Mouse (Mus musculus) thymus, postnatal 10 days (tissue): ENCODE measurements around the gene Zfp990.
"Not testable (repeated sequence)": the region's sequence is repeated elsewhere in the genome, so short reads cannot be mapped to it uniquely, and the experiment has no call there.

ENCODE experiments used
- DNase-seq, 2 experiments: peaks; one replicate each; pipeline ENCODE4 v3.0.0; 2021; ENCODE audit warnings: low spot score in 2 of 2

The Zfp990 gene

DNA sequence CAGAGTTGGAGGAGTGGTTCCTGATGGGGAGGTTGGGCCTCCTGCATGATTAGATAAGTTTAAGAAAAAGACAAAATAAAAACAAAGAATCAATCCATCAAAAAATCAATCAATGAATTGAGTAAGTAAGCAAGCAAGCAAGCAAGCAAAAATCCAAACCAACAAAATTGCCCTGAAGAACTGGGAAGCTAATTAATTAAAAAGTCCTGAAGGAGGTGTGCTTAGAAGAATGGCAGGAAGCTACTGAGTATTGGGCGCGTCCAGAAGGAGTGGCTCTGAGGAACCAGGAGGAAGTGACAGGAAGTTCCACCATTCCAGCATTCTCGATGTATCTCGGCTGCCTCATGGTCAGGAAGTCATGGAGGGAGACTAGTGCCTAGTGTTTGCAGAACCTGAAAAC is at the start of gene Zfp990:
Zfp990 (plus strand) TSS at position 301 of the 400 bp plus-strand sequence.
- not testable (repeated sequence) for DNase-seq

- peak; percentile 31 to 52 for DNase-seq
These were observed 46.9 kb upstream of the Zfp990 start for GRCm38 (mm10) chr4:145463553-145464253.

DNA sequence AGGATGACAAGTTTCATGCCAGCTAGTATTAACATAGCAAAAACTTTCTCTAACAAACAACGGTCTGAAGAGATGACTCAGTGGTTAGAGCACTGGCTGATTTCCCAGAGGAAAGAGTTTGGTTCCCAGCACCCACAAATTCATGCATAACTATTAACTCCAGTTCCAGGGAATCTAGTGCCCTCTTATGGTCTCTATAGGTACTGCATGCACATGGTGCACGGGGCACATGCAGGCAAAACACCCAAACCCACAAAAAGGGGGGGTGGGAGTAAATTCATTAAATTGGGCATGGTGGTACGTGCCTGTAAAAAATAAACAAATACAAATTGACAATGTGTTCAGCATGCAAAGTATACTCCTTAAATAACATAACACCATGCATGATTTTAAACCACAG is 32.4 kb upstream of the Zfp990 start:
- DNase-seq, result no peak

DNA sequence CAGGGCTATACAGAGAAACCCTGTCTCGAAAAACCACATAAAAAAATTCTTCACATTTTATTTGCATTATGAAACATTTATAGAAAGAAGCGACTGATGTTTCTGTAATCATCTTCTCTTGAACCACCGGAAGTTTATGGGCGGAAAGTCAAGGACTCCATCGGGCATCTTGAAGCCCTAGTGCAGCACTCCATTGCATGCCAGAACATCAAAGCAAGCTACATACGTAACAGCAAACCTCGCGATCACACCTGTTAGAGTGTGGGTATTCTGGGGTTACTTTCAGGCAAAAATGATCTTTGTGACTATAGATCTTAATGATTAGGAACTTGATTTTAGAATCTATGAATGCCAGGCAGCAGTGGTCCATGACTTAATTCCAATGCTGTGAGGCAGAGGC is 29.9 kb upstream of the Zfp990 start:
- not testable (repeated sequence) for DNase-seq

DNA sequence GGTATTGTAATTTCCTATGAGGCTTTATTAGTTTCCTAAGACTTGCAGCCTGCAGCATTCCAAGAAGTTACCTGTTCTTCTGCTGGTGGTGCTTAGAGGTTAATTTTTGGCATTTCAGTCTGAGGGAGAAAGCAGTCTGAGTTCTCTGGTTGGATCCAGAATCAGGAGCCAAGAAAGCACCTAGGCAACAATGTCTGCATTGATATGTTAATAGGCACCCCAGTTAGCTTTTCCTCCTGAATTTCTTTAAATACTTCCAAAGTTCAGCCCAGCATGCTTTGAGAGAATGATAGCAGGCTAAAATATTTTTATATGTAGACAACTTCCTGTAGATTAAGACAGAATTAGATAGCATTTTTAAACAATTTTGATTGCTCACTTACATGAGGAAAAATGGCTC is 21.2 kb upstream of the Zfp990 start:
- no peak for DNase-seq

- DNase-seq, result no peak
These were observed 18.4 kb upstream of the Zfp990 start for GRCm38 (mm10) chr4:145492132-145492531.

GRCm38 (mm10) chr4:145493316-145493715 is 17.2 kb upstream of the Zfp990 start:
- DNase-seq, result not testable (repeated sequence)

- DNase-seq, result not testable (repeated sequence)
These were observed 4.1 kb downstream of the Zfp990 start for GRCm38 (mm10) chr4:145514637-145515036.

- not testable (repeated sequence) for DNase-seq
These were observed 5.4 kb downstream of the Zfp990 start for GRCm38 (mm10) chr4:145515776-145516565.

GRCm38 (mm10) chr4:145517391-145517790 is 6.8 kb downstream of the Zfp990 start:
- not testable (repeated sequence) for DNase-seq

GRCm38 (mm10) chr4:145543861-145544260 is 33.3 kb downstream of the Zfp990 start:
- DNase-seq, result not testable (repeated sequence)

GRCm38 (mm10) chr4:145545106-145545505 is 34.5 kb downstream of the Zfp990 start:
- DNase-seq, result not testable (repeated sequence)

DNA sequence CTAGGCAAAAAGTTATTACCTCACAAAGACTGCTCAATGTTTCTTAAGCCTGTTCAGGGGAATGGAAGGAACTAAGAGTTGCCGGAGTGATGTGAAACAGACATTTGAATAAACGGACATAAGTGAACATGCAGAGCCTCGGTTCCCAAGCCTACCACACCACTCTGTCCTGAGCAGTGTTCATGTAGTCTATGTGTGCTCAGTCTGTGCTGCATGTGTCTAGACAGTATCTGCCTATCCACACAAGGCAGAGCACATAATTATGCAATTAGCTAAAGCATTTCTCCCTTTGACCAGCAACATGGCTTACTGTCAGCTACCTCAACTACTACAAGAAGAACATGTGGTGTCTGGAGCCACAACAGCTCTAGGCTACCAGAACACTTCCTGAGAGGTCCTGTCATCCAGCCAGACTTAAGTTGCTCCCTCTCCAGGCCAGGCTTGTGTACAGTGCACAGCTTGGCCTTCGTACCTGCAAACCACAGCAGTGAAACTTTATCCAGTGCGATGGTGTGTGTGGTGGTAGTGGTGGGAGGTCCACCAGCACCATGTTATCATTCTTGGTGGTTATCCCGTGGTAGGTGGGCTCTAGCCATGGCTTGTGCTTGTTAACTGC is 35.3 kb downstream of the Zfp990 start:
- not testable (repeated sequence) for DNase-seq

GRCm38 (mm10) chr4:145546477-145546876 is 35.9 kb downstream of the Zfp990 start:
- DNase-seq, result not testable (repeated sequence)

- DNase-seq, result no peak
These were observed 46.1 kb downstream of the Zfp990 start for GRCm38 (mm10) chr4:145556680-145557079.

DNA sequence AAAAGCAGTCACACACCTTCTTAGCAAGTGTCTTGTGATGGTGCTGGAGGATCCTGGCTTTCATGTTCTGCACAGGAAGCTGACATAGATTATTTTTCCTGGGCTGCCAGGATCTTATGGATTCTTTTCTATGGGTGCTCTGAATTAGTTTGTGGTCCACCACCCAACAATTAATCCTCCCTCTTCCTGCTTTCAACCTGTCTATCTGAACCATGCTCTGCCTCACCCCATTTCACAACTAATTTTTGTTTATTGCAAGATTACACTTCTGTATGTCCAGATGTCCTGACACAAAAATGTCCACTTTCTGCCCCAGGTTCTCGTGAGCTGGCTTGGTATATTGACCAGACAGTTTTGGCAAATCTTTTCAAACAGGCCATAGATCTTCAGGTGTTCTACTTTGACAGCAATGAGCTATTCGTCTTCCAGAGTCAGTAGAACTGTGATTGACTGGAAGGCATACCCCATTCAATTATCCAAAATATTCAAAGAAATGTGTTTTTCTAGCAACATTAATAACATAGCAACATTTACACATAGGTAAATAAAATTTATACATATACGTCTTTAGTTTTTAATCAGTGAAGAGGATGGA is 49.0 kb downstream of the Zfp990 start:
- no peak for DNase-seq

DNA sequence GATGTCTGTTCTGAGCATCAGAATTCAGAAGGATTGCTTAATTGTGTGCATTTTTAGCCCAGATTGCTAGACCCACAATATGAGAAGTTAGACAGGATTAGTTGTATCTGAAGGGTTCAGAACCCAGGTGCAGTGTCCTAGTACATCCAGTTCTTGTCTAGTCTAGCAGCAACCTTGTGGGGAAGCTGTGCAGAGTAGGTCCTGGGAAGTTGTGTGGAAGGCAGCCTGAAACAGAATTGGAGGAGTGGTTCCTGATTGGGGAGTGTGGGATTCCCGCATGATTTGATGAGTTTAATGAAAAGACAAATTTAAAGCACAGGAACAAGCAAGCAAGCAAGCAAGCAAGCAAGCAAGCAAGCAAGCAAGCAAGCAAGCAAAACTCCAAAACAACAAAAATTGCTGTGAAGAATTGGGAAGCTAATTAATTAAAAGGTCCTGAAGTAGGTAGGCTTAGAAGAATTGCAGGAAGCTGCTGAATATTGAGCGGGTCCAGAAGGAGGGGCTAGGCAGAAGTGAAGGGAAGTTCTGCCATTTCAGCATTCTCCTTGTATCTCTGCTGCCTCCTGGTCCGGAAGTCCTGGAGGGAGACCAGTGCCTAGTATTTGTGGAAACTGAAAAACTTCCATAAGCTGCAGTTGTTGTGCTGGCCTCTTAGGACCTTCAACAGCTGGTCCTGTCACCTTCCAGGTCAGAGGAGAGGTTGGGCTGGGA is 53.7 kb downstream of the Zfp990 start:
- DNase-seq, result no peak

DNA sequence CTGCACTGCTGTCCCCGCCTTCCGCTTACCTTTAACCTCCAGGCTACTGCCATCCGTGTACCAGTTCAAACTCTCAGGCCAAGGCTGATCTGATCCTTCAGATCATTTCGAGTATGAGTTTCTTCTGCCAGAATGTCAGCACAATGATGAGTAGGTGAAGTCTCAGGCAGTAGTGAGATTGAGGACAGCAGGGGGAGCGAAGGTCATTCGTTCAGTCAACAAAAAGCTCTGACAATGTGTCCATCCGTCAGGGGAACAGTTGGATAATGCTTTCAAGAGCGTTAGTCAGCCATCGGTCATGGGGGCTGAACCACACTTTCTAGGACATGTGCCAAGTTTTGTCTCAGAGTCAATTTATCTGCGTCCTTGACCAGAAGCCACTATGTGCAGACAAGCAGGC is 59.9 kb downstream of the Zfp990 start:
- DNase-seq, result not testable (repeated sequence)

GRCm38 (mm10) chr4:145576623-145577022 is 66.1 kb downstream of the Zfp990 start:
- not testable (repeated sequence) for DNase-seq

DNA sequence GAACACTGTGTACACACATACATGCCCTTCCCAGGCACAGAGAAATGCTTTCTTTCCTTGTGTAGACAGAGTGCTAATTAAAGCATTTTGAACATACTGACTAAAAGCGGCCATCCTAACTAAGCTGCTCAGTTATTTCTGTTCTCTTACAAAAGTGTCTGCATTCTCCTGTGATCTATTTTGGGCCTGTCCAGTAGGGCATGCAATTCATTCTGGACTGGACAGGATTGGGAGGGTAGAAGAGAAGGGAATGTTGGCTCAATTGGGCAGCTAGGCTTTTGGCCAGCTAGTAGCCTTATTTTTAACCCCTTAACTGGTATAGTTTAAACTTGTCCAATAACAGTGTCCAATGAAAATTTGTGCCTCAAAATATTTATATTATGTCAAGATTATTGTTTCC is 69.8 kb downstream of the Zfp990 start:
- not testable (repeated sequence) for DNase-seq

DNA sequence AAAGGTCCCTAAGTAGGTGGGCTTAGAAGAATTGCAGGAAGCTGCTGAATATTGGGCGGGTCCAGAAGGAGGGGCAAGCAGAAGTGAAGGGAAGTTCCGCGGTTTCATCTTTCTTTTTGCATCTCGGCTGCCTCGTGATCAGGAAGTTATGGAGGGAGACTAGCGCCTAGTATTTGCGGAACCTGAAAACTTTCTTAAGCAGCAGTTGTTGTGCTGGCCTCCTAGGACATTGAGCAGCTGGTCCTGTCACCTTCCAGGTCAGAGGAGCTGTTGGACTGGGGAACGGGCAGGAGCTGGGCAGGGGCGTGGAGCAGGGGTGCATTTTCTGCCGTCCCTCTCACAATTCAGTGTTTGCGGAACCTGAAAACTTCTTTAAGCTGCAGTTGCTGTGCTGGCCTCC is 74.5 kb downstream of the Zfp990 start, which contains the start of gene Gm13212:
Gm13212 (plus strand) TSS at position 89 of the 400 bp plus-strand sequence.
- not testable (repeated sequence) for DNase-seq
